Mouse (Mus musculus) adrenal gland, postnatal 10 days (tissue): ENCODE measurements around the gene Lgi4. TPM values are rescaled to one million over a fixed set of nuclear protein-coding genes. Genes with fewer than 3 reads are reported as not detected.
A peak's percentile ranks its signal among the peaks of the same experiment; 100 is the strongest.

ENCODE experiments used
- DNase-seq: peaks from one replicate; pipeline ENCODE4 v3.0.0; 2021; ENCODE audit warnings: mixed read lengths
- long read RNA-seq, 2 experiments: library from polyadenylated mRNA; stranded (forward); transcript quantifications; one replicate each; pipeline ENCODE4 v2.0.0; 2021
- total RNA-seq, 2 experiments: library from RNA; stranded (reverse); gene quantifications; 2 replicates each; pipeline ENCODE4 v1.2.3; 2021

Lgi4 gene
- 1 to 10 TPM; 6.1 to 7.0 TPM for total RNA-seq
- long read RNA-seq, experiment 1, full-length matches to known transcripts: 3 of 6 reads
- long read RNA-seq, experiment 1, partial matches to known transcripts: 3 of 6 reads
- long read RNA-seq, experiment 1, other reads (novel, unspliced or antisense): 0 of 6 reads
- long read RNA-seq, experiment 2: 0 reads

- peak; percentile 93 for DNase-seq
Observed at GRCm38 (mm10) chr7:31059108-31059507, at the start of gene Lgi4. Gene Lgi4, plus strand, starts transcription at chr7:31059342.

GRCm38 (mm10) chr7:31012971-31013370, 46.2 kb upstream of the Lgi4 start:
- no peak for DNase-seq

- peak; percentile 54 for DNase-seq
Observed at GRCm38 (mm10) chr7:31017104-31017901, 41.8 kb upstream of the Lgi4 start.

GRCm38 (mm10) chr7:31028609-31029008, 30.5 kb upstream of the Lgi4 start:
- DNase-seq: no peak

GRCm38 (mm10) chr7:31030717-31031116, 28.4 kb upstream of the Lgi4 start:
- no peak for DNase-seq

GRCm38 (mm10) chr7:31031731-31032130, 27.4 kb upstream of the Lgi4 start:
- no peak for DNase-seq

GRCm38 (mm10) chr7:31033409-31034165, 25.6 kb upstream of the Lgi4 start:
- DNase-seq: no peak

GRCm38 (mm10) chr7:31034789-31035188, 24.4 kb upstream of the Lgi4 start:
- DNase-seq: no peak

- no peak for DNase-seq
Observed at GRCm38 (mm10) chr7:31035291-31035690, 23.9 kb upstream of the Lgi4 start.

- no peak for DNase-seq
Observed at GRCm38 (mm10) chr7:31036917-31037316, 22.2 kb upstream of the Lgi4 start.

- DNase-seq: no peak
Observed at GRCm38 (mm10) chr7:31037675-31038074, 21.5 kb upstream of the Lgi4 start.

- no peak for DNase-seq
Observed at GRCm38 (mm10) chr7:31039011-31039410, 20.1 kb upstream of the Lgi4 start.

- no peak for DNase-seq
Observed at GRCm38 (mm10) chr7:31040281-31041022, 18.7 kb upstream of the Lgi4 start.

GRCm38 (mm10) chr7:31041023-31041407, 18.1 kb upstream of the Lgi4 start:
- DNase-seq: no peak

- peak; percentile 61 for DNase-seq
Observed at GRCm38 (mm10) chr7:31041662-31042315, 17.4 kb upstream of the Lgi4 start.

GRCm38 (mm10) chr7:31042431-31042910, 16.7 kb upstream of the Lgi4 start, which contains the start of gene Fxyd5:
Gene Fxyd5, minus strand, starts transcription at chr7:31042481.
- no peak for DNase-seq

GRCm38 (mm10) chr7:31049135-31049845, 9.9 kb upstream of the Lgi4 start:
- DNase-seq: no peak

- DNase-seq: no peak
Observed at GRCm38 (mm10) chr7:31049846-31050281, 9.3 kb upstream of the Lgi4 start.

GRCm38 (mm10) chr7:31050487-31050886, 8.7 kb upstream of the Lgi4 start:
- no peak for DNase-seq

- DNase-seq: no peak
Observed at GRCm38 (mm10) chr7:31050921-31051320, 8.2 kb upstream of the Lgi4 start.
